Mouse (Mus musculus) layer of hippocampus, adult 8-10 months (tissue): ENCODE measurements around the gene Olfr357. TPM values are rescaled to one million over a fixed set of nuclear protein-coding genes. Genes with fewer than 3 reads are reported as not detected.

Experiments used
- DNase-seq, 2 experiments: peaks; one replicate each; pipeline ENCODE4 v3.0.0; 2022; ENCODE audit warnings: low spot score in 2 of 2
- total RNA-seq, 4 experiments: library from RNA; stranded (reverse); gene quantifications; 2 replicates each; pipeline ENCODE4 v1.2.4; 2022

Gene Olfr357
- total RNA-seq, result not detected

DNA sequence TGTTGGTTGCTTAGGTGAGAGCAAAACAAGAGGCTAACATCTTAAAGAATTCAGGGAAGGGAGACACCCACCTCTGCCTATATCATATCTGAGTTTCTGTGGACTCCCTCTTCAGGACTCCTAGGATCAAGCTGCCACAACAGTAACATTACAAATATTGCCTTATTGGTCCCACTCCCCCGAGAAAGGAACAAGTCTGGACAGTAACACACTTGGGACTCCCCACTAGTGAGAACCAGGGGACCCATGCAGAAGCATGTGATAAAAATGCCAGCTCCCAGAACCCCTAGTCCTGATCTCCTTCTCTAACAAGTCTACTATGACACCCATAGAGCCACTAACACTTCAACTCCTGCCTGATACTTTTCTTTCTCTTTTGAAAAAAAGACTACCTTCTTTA lies at the start of gene Olfr357:
Gene Olfr357, plus strand, starts transcription at position 301 of the 400 bp plus-strand sequence.
- no peak for DNase-seq

DNA sequence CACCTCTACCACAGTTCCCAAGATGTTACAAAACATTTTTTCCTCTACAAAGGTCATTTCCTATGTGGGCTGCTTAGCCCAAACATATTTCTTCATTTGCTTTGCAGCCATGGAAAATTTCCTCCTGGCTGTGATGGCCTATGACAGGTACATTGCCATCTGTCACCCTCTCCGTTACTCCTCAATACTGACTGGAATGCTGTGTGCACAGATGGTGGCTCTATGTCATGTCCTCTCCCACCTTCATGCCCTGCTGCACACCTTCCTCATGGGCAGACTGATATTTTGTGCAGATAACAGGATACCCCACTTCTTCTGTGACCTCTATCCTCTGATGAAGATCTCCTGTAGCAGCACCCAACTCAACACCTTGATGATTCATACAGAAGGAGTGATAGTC lies 3.4 kb downstream of the Olfr357 start:
- DNase-seq, result no peak

DNA sequence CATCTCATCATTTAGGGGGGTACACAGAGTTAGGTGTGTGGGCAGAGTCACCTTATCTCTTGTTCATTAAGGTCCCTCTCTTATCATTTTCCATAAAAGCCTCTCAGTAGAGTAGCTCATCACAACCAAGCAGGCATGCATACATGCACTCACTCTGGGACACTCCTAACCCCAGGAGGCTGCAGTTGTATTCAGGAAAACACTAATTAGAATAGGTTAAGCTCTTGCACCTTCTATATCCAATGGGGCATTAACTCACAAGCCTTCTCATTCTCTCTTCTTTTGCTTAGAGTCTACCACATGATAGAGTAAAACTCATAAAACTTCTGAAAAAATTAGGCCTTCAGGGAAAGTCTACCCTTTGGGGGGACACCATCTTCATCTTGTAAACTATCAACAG lies 15.6 kb downstream of the Olfr357 start, which contains the start of gene Olfr358:
Gene Olfr358, minus strand, starts transcription at position 101 of the 400 bp plus-strand sequence.
- no peak for DNase-seq

Other genes with a start within 250 kb of the Olfr357 start
- gene Olfr348, start 209.6 kb upstream of the Olfr357 start, total RNA-seq, result not detected
- gene Olfr50, start 203.3 kb upstream of the Olfr357 start, total RNA-seq, result not detected
- not detected for gene Olfr3, start 176.8 kb upstream of the Olfr357 start, total RNA-seq
- not detected for gene Olfr350, start 147.5 kb upstream of the Olfr357 start, total RNA-seq
- gene Olfr351, start 131.2 kb upstream of the Olfr357 start, total RNA-seq, result under 1 TPM in 1 of 4 experiments, not detected in 3; 0.16 TPM
- not detected for gene Olfr352, start 125.4 kb upstream of the Olfr357 start, total RNA-seq
- not detected for gene Olfr353, start 100.9 kb upstream of the Olfr357 start, total RNA-seq
- gene Olfr354, start 88.1 kb upstream of the Olfr357 start, total RNA-seq, result not detected
- not detected for gene Olfr355, start 64.9 kb upstream of the Olfr357 start, total RNA-seq
- gene Olfr356, start 56.7 kb upstream of the Olfr357 start, total RNA-seq, result not detected
- gene Olfr358, start 15.5 kb downstream of the Olfr357 start, total RNA-seq, result not detected
- not detected for gene Olfr360, start 71.9 kb downstream of the Olfr357 start, total RNA-seq
- gene Olfr361, start 95.5 kb downstream of the Olfr357 start, total RNA-seq, result not detected
- gene Olfr362, start 124.1 kb downstream of the Olfr357 start, total RNA-seq, result not detected
- gene Olfr364-ps1, start 145.5 kb downstream of the Olfr357 start, total RNA-seq, result not detected
- under 1 TPM in 2 of 4 experiments, not detected in 2; 0.07 to 0.10 TPM for gene Olfr365, start 194.4 kb downstream of the Olfr357 start, total RNA-seq
- gene Olfr366, start 217.7 kb downstream of the Olfr357 start, total RNA-seq, result not detected